Mouse (Mus musculus) ZHBTc4 (cell line): ENCODE data around the gene Pcnx2.
A peak's percentile ranks its signal among the peaks of the same experiment; 100 is the strongest.

Source experiments
- DNase-seq: peaks from one replicate; pipeline ENCODE4 v3.0.0-alpha.2; 2011; ENCODE audit warnings: low read depth, low spot score

Pcnx2 gene

GRCm38 (mm10) chr8:125716211-125716610 lies 181.9 kb downstream of the Pcnx2 start:
- DNase-seq = no peak

GRCm38 (mm10) chr8:125711514-125711913 lies 186.6 kb downstream of the Pcnx2 start:
- no peak for DNase-seq

- no peak for DNase-seq
Measured at GRCm38 (mm10) chr8:125709171-125709570, 188.9 kb downstream of the Pcnx2 start.

DNA sequence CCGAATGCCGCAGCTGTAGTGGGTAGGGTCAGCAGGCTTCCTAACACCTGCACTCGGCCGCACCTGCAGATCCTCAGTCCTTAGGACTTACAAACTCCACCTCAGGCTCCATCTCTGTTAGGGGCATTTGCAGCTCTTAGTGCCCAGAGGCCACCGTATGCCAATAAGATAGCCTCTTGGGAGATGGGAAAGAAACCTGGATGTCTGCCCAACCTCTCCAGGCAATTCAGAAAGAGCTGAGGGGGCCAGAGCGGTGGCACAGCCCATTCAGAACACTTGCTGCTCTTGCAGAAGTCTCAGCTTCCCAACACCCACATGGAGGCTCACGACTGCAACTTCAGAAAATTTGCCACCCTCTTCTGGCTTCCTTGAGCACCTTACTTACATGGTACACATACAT lies 192.3 kb downstream of the Pcnx2 start:
- DNase-seq = no peak

- DNase-seq = peak; percentile 87
Measured at GRCm38 (mm10) chr8:125704434-125704833, 193.7 kb downstream of the Pcnx2 start.

GRCm38 (mm10) chr8:125702868-125703473 lies 195.1 kb downstream of the Pcnx2 start:
- no peak for DNase-seq
